Comparison of ENCODE assay signal across 8 mouse cellular contexts in the genomic region with DNA sequence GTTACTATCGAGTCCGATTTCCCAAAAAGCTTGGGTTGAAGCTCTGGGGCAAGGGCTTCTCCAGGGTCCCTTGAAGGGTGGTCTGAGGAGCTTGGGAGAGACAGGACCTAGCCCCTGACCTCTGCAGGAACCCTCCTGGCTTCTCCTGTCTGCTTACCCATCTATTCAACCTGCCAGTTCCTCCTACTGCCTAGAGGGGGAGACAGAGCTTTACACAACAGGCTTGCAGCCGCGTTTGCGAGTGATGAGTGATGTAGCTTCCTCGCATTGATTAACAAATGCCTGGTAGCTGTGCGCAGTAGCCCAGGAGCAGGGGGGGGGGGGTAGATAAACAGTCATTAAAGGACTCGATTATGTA. TPM values are rescaled to one million over a fixed set of nuclear protein-coding genes. Genes with fewer than 3 reads are reported as not detected.
DNase-seq lines count a peak whose midpoint lies in the region; ATAC-seq and TF ChIP-seq lines count a peak whose summit lies in the region.

No protein-coding gene starts in this region.

- H3K4me2 ChIP-seq in limb, embryonic 13.5 days (replicated peaks) = peak overlapping the region; percentile 96
- H3K4me2 ChIP-seq in midbrain, embryonic 14.5 days (ENCODE audit: low read length) = peak overlapping the region; percentile 87

- ATAC-seq in limb, embryonic 13.5 days (ENCODE audit: low FRiP score, low read depth) = no peak
- peak; percentile 18; the same call in 1 of the 2 replicates for ATAC-seq in midbrain, embryonic 14.5 days (ENCODE audit: low FRiP score, low TSS enrichment)

- no peak overlapping the region for H3K27ac ChIP-seq in kidney, adult 2 months (ENCODE audit: insufficient read depth, low read depth, low read length)
- H3K27ac ChIP-seq in limb, embryonic 13.5 days = no peak overlapping the region
- peak overlapping the region; percentile 76 for H3K27ac ChIP-seq in midbrain, embryonic 14.5 days (replicated peaks; ENCODE audit: low read depth, low read length)

- H3K36me3 ChIP-seq in kidney, adult 2 months (ENCODE audit: control insufficient read depth, insufficient read depth, low read length) = no peaks in the 10 kb centered on the region
- H3K36me3 ChIP-seq in limb, embryonic 13.5 days = peaks cover 42% of the 10 kb centered on the region
- peaks cover 21% of the 10 kb centered on the region for H3K36me3 ChIP-seq in midbrain, embryonic 14.5 days (ENCODE audit: control insufficient read depth, insufficient read depth, low read length)
- no peaks in the 10 kb centered on the region; the same call in 1 of the 2 replicates for H3K36me3 ChIP-seq in splenic B cell, adult 2 months (ENCODE audit: control insufficient read depth, insufficient read depth, low read length, poor library complexity, severe bottlenecking)

- H3K4me3 ChIP-seq in kidney, adult 2 months (ENCODE audit: insufficient read depth, low read depth, low read length) = no peak overlapping the region
- peak overlapping the region; percentile 76 for H3K4me3 ChIP-seq in limb, embryonic 13.5 days
- H3K4me3 ChIP-seq in midbrain, embryonic 14.5 days (replicated peaks; ENCODE audit: low read depth, low read length) = peak overlapping the region; percentile 77

- H3K27me3 ChIP-seq in kidney, adult 2 months (replicated peaks; ENCODE audit: control insufficient read depth, insufficient read depth, low read length) = no peaks in the 10 kb centered on the region
- H3K27me3 ChIP-seq in limb, embryonic 13.5 days = no peaks in the 10 kb centered on the region
- H3K27me3 ChIP-seq in midbrain, embryonic 14.5 days (ENCODE audit: control insufficient read depth, insufficient read depth, low read length) = no peaks in the 10 kb centered on the region
- H3K27me3 ChIP-seq in splenic B cell, adult 2 months (ENCODE audit: control insufficient read depth, insufficient read depth, low read length, poor library complexity, severe bottlenecking) = no peaks in the 10 kb centered on the region

- TF ChIP-seq POLR2A in kidney, adult 2 months (IDR thresholded peaks at IDR 0.05; ENCODE audit: low read depth, low read length) = no peak

- DNase-seq in urinary bladder, postnatal 25 days (ENCODE audit: low spot score) = peak; percentile 40
- no peak for DNase-seq in urinary bladder, adult 2 months (ENCODE audit: low spot score)
- peak; percentile 70 for DNase-seq in embryo, embryonic 9.5 days (ENCODE audit: extremely low spot score)
- DNase-seq in heart, adult 8-10 months (ENCODE audit: low spot score) = peak; percentile 81
- DNase-seq in kidney, adult 2 months = peak; percentile 83
- peak; percentile 93 for DNase-seq in midbrain, embryonic 14.5 days
- DNase-seq in splenic B cell, adult 2 months (ENCODE audit: low read depth, low spot score) = peak; percentile 90

- 14% methylated on average over 8 of the region's 8 CpGs for WGBS in kidney, adult 2 months
- 5% methylated on average over 8 of the region's 8 CpGs for WGBS in limb, embryonic 13.5 days
- WGBS in midbrain, embryonic 14.5 days = 7% methylated on average over 8 of the region's 8 CpGs

- H3K9ac ChIP-seq in limb, embryonic 13.5 days = peak overlapping the region; percentile 86
- peak overlapping the region; percentile 84 for H3K9ac ChIP-seq in midbrain, embryonic 14.5 days (replicated peaks; ENCODE audit: low read length)

- no peaks in the 10 kb centered on the region for H3K4me1 ChIP-seq in kidney, adult 2 months (ENCODE audit: control insufficient read depth, insufficient read depth, low read length)
- H3K4me1 ChIP-seq in limb, embryonic 13.5 days = peaks cover 28% of the 10 kb centered on the region
- H3K4me1 ChIP-seq in midbrain, embryonic 14.5 days (ENCODE audit: control insufficient read depth, insufficient read depth, low read length) = peaks cover 26% of the 10 kb centered on the region

- H3K9me3 ChIP-seq in limb, embryonic 13.5 days = no peaks in the 10 kb centered on the region
- H3K9me3 ChIP-seq in midbrain, embryonic 14.5 days (ENCODE audit: control insufficient read depth, low read length) = no peaks in the 10 kb centered on the region

- TF ChIP-seq CTCF in kidney, adult 2 months (conservative IDR thresholded peaks at IDR 0.05; ENCODE audit: insufficient read depth, insufficient read length, low read depth, low read length) = peak; percentile 98

RNA-seq across cellular contexts. Expression of gene Pdxp, which starts 1.9 kb away (rescaled TPM):
- polyA plus RNA-seq in urinary bladder, adult 2 months (2012; rRNA removed) = 2.4 and 3.8 TPM in 2 replicates
- 1 to 10 TPM in 2 of 4 experiments, under 1 TPM in 2; 0.69 to 1.0 (median 0.88) TPM for total RNA-seq in heart, adult 8-10 months (2022)
- 1.7 and 1.9 TPM in 2 replicates for polyA plus RNA-seq in kidney, adult 2 months (2012; rRNA removed)
- polyA plus RNA-seq in limb, embryonic 13.5 days (2015; fragmentation: Nextera tagmentation; extraction: Ambion mirVana) = 19.1 and 20.3 TPM in 2 replicates
- polyA plus RNA-seq in midbrain, embryonic 14.5 days (2014; fragmentation: Nextera tagmentation; extraction: Ambion mirVana) = 111 and 147 TPM in 2 replicates

RNA-seq across cellular contexts. Expression of gene Lgals1, which starts 10.9 kb away (rescaled TPM):
- polyA plus RNA-seq in urinary bladder, adult 2 months (2012; rRNA removed) = 979 and 1,151 TPM in 2 replicates
- 100 to 1,000 TPM; 175 to 339 (median 222) TPM for total RNA-seq in heart, adult 8-10 months (2022)
- 310 and 318 TPM in 2 replicates for polyA plus RNA-seq in kidney, adult 2 months (2012; rRNA removed)
- 1,866 and 1,947 TPM in 2 replicates for polyA plus RNA-seq in limb, embryonic 13.5 days (2015; fragmentation: Nextera tagmentation; extraction: Ambion mirVana)
- polyA plus RNA-seq in midbrain, embryonic 14.5 days (2014; fragmentation: Nextera tagmentation; extraction: Ambion mirVana) = 13.8 and 101 TPM in 2 replicates

RNA-seq across cellular contexts. Expression of gene Sh3bp1, which starts 16.1 kb away (rescaled TPM):
- 34.6 and 35.1 TPM in 2 replicates for polyA plus RNA-seq in urinary bladder, adult 2 months (2012; rRNA removed)
- 1 to 10 TPM; 2.6 to 6.3 (median 4.1) TPM for total RNA-seq in heart, adult 8-10 months (2022)
- polyA plus RNA-seq in kidney, adult 2 months (2012; rRNA removed) = 26.2 and 30.0 TPM in 2 replicates
- polyA plus RNA-seq in limb, embryonic 13.5 days (2015; fragmentation: Nextera tagmentation; extraction: Ambion mirVana) = 43.7 and 51.3 TPM in 2 replicates
- 1.7 and 2.9 TPM in 2 replicates for polyA plus RNA-seq in midbrain, embryonic 14.5 days (2014; fragmentation: Nextera tagmentation; extraction: Ambion mirVana)

RNA-seq across cellular contexts. Expression of gene Gm49510, which starts 16.2 kb away (rescaled TPM):
- 0.04 and 0.06 TPM in 2 replicates for polyA plus RNA-seq in urinary bladder, adult 2 months (2012; rRNA removed)
- total RNA-seq in heart, adult 8-10 months (2022) = not detected
- polyA plus RNA-seq in kidney, adult 2 months (2012; rRNA removed) = 0.03 TPM in 1 of 2 replicates, not detected in the other
- polyA plus RNA-seq in limb, embryonic 13.5 days (2015; fragmentation: Nextera tagmentation; extraction: Ambion mirVana) = 0.34 and 0.71 TPM in 2 replicates
- polyA plus RNA-seq in midbrain, embryonic 14.5 days (2014; fragmentation: Nextera tagmentation; extraction: Ambion mirVana) = not detected in 2 replicates

RNA-seq across cellular contexts. Expression of gene Nol12, which starts 19.1 kb away (rescaled TPM):
- polyA plus RNA-seq in urinary bladder, adult 2 months (2012; rRNA removed) = 26.5 and 30.7 TPM in 2 replicates
- total RNA-seq in heart, adult 8-10 months (2022) = 10 to 100 TPM; 14.7 to 17.9 (median 17.1) TPM
- 19.3 and 24.1 TPM in 2 replicates for polyA plus RNA-seq in kidney, adult 2 months (2012; rRNA removed)
- 55.7 and 60.0 TPM in 2 replicates for polyA plus RNA-seq in limb, embryonic 13.5 days (2015; fragmentation: Nextera tagmentation; extraction: Ambion mirVana)
- polyA plus RNA-seq in midbrain, embryonic 14.5 days (2014; fragmentation: Nextera tagmentation; extraction: Ambion mirVana) = 61.0 and 70.8 TPM in 2 replicates
